Mouse (Mus musculus) adrenal gland, postnatal 14 days (tissue): Measurements from ENCODE around the gene 4930415O20Rik. TPM values are rescaled to one million over a fixed set of nuclear protein-coding genes. Genes with fewer than 3 reads are reported as not detected.
"Not testable (repeated sequence)": the region's sequence is repeated elsewhere in the genome, so short reads cannot be mapped to it uniquely, and the experiment has no call there.

Experiments used
- DNase-seq: peaks from one replicate; pipeline ENCODE4 v3.0.0; 2021; ENCODE audit warnings: mixed read lengths
- total RNA-seq: library from RNA; stranded (reverse); gene quantifications from 2 replicates; pipeline ENCODE4 v1.2.3, GENCODE M21; 2021

The 4930415O20Rik gene
- total RNA-seq, 1 experiment from 2014 or later = 1.1 TPM

GRCm38 (mm10) chr15:98568256-98569033, 2.4 kb upstream of the 4930415O20Rik start:
- peak; percentile 48 for DNase-seq

GRCm38 (mm10) chr15:98569216-98569615, 1.6 kb upstream of the 4930415O20Rik start:
- DNase-seq = no peak

GRCm38 (mm10) chr15:98569795-98570365, 924 bp upstream of the 4930415O20Rik start:
- no peak for DNase-seq

GRCm38 (mm10) chr15:98573293-98573692, 2.5 kb downstream of the 4930415O20Rik start:
- no peak for DNase-seq

- DNase-seq = no peak
These were observed 8.5 kb downstream of the 4930415O20Rik start for GRCm38 (mm10) chr15:98579310-98579709.

- DNase-seq = peak; percentile 79
These were observed 9.1 kb downstream of the 4930415O20Rik start for GRCm38 (mm10) chr15:98579795-98580464.

GRCm38 (mm10) chr15:98582410-98582809, 11.6 kb downstream of the 4930415O20Rik start:
- DNase-seq = peak; percentile 53

GRCm38 (mm10) chr15:98582996-98583395, 12.2 kb downstream of the 4930415O20Rik start:
- no peak for DNase-seq

- no peak for DNase-seq
These were observed 14.6 kb downstream of the 4930415O20Rik start for GRCm38 (mm10) chr15:98585421-98585820.

- DNase-seq = not testable (repeated sequence)
These were observed 15.3 kb downstream of the 4930415O20Rik start for GRCm38 (mm10) chr15:98586141-98586540.

GRCm38 (mm10) chr15:98587751-98588150, 16.9 kb downstream of the 4930415O20Rik start:
- DNase-seq = no peak

- no peak for DNase-seq
These were observed 19.0 kb downstream of the 4930415O20Rik start for GRCm38 (mm10) chr15:98589640-98590336.

GRCm38 (mm10) chr15:98591396-98591795, 20.6 kb downstream of the 4930415O20Rik start:
- no peak for DNase-seq

- DNase-seq = no peak
These were observed 23.4 kb downstream of the 4930415O20Rik start for GRCm38 (mm10) chr15:98594193-98594592.

GRCm38 (mm10) chr15:98595049-98595448, 24.2 kb downstream of the 4930415O20Rik start:
- DNase-seq = no peak

- DNase-seq = no peak
These were observed 25.8 kb downstream of the 4930415O20Rik start for GRCm38 (mm10) chr15:98596609-98597008.

- DNase-seq = no peak
These were observed 29.4 kb downstream of the 4930415O20Rik start for GRCm38 (mm10) chr15:98600036-98600709.

GRCm38 (mm10) chr15:98601832-98602190, 31.0 kb downstream of the 4930415O20Rik start:
- no peak for DNase-seq

GRCm38 (mm10) chr15:98602191-98602881, 31.5 kb downstream of the 4930415O20Rik start:
- DNase-seq = peak; percentile 58

GRCm38 (mm10) chr15:98602921-98603458, 32.2 kb downstream of the 4930415O20Rik start:
- no peak for DNase-seq

GRCm38 (mm10) chr15:98604041-98604575, 33.3 kb downstream of the 4930415O20Rik start:
- peak; percentile 6 for DNase-seq
